Mouse (Mus musculus) adipocyte (in vitro differentiated cells): ENCODE results near the gene Lingo1.
A peak's percentile ranks its signal among the peaks of the same experiment; 100 is the strongest.

Experiments used
- DNase-seq: peaks from one replicate; pipeline ENCODE4 v3.0.0-alpha.2; 2016; ENCODE audit warnings: low spot score

Gene Lingo1

GRCm38 (mm10) chr9:56678929-56679681 lies 117.2 kb downstream of the Lingo1 start:
- no peak for DNase-seq

- no peak for DNase-seq
Observed at GRCm38 (mm10) chr9:56675696-56676095, 120.6 kb downstream of the Lingo1 start.

DNA sequence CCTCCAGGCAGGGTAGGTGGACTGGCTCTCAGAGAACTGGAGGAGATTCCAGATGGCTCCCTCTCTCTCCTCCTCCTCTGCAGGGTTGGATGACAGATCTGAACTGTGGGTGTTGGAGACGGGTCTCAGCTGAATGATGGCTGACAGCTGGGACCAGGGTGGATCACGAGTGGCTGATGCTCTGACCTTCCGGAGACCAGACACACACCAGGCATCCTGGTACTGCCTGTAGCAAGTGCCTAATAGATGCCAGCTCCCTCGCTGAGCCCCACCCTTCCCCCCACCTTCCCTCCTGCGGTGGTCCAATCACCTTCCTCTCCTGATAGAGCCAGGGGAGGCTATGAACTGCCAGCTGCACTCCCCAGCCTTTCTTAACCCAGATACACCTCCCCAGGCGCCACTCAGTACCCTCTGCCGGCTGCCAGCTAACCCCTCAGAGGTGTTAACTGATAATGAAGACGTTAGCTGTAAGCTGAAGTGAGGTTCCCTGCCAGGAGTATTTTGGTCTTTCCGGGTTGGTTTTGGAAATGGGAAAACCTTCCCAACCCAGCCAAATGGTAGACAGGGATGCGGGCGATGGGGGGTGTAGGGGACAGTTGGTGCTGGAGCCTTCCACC lies 126.6 kb downstream of the Lingo1 start:
- DNase-seq = no peak

- peak; percentile 22 for DNase-seq
Observed at GRCm38 (mm10) chr9:56664136-56664535, 132.1 kb downstream of the Lingo1 start.

DNA sequence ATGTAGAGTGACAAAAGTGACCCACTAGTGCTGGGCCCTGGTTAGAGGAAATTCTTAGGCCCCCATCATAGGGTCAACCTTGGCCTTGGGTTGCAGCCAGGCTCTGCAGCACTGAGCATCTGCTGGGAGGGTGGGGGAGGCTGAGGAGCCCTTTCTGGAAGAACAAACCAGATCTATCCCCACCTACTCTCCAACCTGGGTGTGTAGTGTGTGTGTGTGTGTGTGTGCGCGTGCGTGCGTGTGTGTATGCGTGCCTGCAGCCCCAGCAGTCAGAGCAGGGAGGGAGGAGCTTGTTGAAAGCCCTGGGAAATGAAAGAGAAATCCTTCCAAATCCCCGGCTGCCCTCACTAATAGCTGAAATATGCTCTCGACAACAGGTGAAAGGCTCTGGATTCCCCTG lies 133.3 kb downstream of the Lingo1 start:
- no peak for DNase-seq

- no peak for DNase-seq
Observed at GRCm38 (mm10) chr9:56662405-56662804, 133.9 kb downstream of the Lingo1 start.

DNA sequence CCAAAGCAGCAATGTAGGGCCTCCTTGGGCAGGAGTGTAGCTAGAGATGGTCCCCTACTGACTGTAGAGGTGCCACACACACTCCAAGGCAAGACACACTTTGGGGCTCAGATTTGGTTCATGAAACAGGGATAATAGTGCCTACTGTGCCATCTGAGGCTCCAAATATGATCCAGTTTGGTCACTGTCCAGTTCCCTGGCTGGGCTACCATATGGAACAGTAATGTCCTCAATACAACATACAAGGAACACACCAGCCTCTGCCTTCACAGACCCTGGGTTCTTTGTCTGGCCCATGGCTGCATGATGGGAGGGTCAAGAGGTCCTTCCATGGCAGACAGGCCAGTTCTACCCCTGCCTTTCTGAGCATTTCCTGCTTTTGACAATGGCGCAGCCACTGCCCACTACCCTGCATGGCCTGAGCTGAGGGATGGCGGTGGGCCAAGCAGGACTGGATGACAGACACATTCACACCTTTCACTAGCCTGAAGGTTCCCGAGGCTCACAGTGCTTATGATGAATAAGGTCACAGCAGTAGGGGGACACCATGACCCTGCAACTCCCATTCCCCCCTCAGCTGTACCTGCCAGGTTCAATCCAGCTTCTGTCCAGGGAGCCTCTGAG lies 134.9 kb downstream of the Lingo1 start:
- no peak for DNase-seq

- DNase-seq = no peak
Observed at GRCm38 (mm10) chr9:56658580-56658979, 137.7 kb downstream of the Lingo1 start.

DNA sequence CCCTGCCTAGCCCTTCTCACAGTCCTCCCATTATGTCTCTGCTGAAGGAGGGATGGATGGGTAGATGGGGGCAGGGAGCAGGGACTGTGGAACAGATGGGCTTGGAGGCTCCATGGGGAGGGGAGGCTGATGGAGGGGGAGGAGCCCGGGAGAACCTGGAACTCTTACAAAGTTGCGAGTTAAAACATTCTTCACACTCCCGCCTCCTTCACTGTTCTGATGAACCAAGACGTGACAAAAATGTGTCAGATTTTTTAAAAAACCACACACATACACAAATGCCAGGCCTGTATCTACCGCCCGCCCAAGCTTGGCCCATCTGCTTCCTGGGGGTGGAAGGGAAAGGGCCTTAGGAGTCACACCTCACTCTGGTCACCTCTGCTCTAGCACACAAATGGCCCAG lies 138.3 kb downstream of the Lingo1 start:
- no peak for DNase-seq

DNA sequence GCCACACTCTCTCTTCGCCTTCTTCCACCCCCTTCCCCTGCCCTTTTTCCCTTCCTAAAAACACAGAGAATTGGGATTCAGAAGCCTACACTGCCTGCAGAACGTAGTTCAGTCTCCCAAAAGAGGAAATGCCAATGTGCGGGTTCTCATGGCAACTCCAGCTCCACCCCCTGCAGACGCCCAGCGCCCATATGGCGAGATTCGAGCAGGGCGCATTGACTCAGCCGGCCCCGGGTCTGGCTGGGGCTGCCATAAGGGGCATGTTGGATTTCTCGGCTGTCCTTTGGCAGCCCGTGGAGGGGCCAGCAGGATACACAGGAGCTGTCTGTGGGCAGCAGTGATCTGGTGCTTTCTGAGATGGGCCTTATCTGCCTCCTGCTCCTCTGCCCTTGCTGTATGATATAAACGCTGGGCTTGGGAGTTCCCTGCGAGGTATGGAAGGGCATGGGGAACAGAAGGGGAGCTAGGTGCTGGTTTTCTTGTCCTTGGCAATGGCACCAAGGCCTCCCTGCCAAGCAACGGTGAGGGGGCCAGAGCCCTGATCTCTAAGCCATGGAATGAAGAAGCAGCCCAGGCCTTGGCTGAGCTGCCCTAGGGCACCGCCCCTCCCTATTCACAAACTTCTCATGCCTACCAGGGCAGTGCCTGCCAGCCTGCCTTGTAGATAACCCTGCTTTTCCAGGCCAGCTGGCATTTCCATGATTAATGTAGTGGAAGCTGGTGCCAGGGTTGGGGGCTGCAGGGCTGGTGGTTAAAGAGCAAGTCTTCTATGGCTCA lies 139.3 kb downstream of the Lingo1 start:
- no peak for DNase-seq

DNA sequence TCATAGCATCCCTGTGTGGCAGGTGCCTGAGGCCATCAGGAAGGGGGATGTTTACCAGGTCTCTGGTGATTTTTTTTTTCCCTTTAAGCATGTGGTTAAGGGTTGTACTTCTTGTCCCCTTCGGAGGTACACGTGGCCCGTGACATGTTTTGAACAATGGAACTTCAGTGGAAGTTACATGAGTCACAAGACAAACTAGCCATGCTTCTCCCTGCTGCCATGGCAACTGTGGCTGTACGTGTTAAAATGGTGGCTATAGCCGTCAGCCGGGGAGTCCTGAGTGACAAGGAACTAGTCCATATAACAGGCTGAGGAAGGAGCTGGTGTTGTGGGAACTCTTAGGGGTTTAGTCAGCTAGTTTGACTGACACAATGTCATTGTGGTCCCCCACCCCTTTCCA lies 141.1 kb downstream of the Lingo1 start:
- no peak for DNase-seq

GRCm38 (mm10) chr9:56652551-56652950 lies 143.7 kb downstream of the Lingo1 start:
- DNase-seq = no peak

GRCm38 (mm10) chr9:56651586-56651985 lies 144.7 kb downstream of the Lingo1 start:
- DNase-seq = no peak

- no peak for DNase-seq
Observed at GRCm38 (mm10) chr9:56646227-56647025, 149.8 kb downstream of the Lingo1 start.

- DNase-seq = no peak
Observed at GRCm38 (mm10) chr9:56643474-56643873, 152.8 kb downstream of the Lingo1 start.

DNA sequence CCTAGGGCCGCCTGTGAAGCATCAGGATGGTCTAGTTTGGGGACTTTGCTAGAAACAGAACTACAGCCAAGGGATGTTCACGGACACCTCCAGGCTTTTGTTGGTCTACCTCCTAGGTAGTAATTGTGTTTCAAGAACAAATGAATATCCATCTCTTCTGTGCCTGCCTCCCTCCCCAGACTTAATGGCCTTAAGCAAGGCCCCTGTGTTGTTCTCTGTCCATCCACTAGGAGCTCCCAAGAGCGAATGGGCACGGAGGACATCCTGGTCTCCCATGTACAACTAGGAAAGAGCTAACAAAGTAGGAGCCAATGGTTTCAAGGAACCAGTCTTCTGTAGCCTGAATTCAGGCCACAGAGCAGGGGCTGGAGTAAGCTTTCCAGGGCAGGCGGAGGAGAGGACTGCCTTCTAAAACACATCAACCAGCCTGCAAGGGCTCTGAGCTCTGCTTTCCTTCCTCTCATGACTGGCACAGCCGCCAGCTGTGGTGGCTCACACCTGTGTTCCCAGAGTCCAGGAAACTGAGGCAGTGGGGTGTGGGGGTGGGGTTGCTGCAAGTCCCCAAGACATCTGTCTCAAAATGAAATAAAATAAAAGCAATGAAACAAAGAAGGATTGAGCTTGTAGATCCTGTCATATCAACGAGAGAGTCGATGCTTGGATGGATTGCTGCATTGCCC lies 157.9 kb downstream of the Lingo1 start:
- DNase-seq = peak; percentile 8

DNA sequence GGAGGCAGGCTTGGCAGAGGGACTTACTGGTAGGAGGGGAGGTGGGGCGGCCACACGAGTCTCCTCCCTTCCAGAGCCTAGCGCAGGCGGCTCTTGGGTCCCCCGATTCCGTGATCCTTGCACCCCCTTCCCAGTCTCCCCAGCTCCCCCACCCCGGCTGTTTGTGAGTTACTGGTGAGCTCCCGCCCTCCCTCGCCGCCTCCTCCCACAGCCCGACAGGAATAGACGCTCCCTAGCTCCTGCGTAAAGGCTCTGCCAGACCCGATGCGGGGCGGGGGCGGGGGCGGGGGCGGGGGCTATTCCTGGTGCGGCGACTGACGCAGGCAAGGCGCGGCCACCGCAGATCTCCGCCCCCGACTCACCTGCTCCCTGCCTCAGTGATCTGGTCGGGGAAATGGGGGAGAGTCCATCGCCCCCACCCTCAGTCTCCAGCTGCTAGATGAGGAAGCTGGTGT lies 158.8 kb downstream of the Lingo1 start:
- no peak for DNase-seq

DNA sequence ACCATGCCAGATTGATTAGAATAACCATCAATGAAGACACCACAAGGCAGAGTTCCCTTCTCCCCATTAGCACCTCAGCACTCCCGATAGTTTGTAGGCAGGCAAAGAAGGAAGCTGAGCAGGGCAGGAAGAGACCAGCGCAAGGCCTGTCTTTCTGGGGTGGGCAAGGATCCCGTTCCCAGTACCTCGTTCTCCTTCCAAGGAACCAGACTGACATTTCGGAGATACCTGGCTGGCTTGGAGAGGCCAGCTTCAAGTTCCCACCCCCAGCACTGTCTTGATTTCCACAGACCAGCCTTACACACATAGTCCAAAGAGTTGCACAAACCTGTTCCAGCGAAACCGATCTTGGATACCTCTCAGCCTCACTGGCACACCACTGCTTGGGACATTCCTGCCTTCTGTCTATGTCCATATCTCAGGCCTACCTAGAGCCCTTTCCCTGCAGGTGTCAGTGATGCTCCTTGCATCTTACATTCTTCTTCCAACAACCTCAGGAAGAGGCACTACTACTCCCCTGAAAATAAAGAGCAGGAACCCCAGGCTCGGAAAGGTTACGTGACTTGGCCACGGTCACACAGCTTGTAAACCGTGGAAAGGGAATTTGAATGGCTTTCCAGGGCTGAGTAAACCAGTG lies 159.4 kb downstream of the Lingo1 start:
- no peak for DNase-seq

- peak; percentile 65 for DNase-seq
Observed at GRCm38 (mm10) chr9:56636214-56636613, 160.1 kb downstream of the Lingo1 start.

GRCm38 (mm10) chr9:56635498-56636121 lies 160.7 kb downstream of the Lingo1 start:
- no peak for DNase-seq
